Mouse (Mus musculus) brain, embryonic 14.5 days (tissue): ENCODE data around the gene Atp2b1. TPM values are rescaled to one million over a fixed set of nuclear protein-coding genes. Genes with fewer than 3 reads are reported as not detected.

ENCODE experiments used
- DNase-seq: peaks from one replicate; pipeline ENCODE4 v3.0.0-alpha.2; 2011; ENCODE audit warnings: low read depth
- CTCF ChIP-seq: fragments of 200-500 bp; IDR thresholded peaks from 2 replicates; pipeline ENCODE4 v1.5.1; 2012; ENCODE audit warnings: inconsistent platforms, mild to moderate bottlenecking, moderate library complexity, borderline replicate concordance; ENCODE audit not compliant: insufficient read depth, insufficient read length; ENCODE audit errors: extremely low read depth
- POLR2A ChIP-seq: fragments of 200-500 bp; IDR thresholded peaks from 2 replicates; pipeline ENCODE4 v1.6.1; 2012; ENCODE audit warnings: mild to moderate bottlenecking, inconsistent platforms, borderline replicate concordance; ENCODE audit not compliant: poor library complexity, insufficient read depth, insufficient read length, severe bottlenecking; ENCODE audit errors: extremely low read depth
- polyA plus RNA-seq: library from polyadenylated mRNA; depleted of rRNA; stranded (reverse); fragments of >200 nt; gene quantifications from 2 replicates; pipeline ENCODE4 v1.2.3, GENCODE M21; 2012

Atp2b1 gene
- polyA plus RNA-seq, 1 experiment: 92.4 TPM

DNA sequence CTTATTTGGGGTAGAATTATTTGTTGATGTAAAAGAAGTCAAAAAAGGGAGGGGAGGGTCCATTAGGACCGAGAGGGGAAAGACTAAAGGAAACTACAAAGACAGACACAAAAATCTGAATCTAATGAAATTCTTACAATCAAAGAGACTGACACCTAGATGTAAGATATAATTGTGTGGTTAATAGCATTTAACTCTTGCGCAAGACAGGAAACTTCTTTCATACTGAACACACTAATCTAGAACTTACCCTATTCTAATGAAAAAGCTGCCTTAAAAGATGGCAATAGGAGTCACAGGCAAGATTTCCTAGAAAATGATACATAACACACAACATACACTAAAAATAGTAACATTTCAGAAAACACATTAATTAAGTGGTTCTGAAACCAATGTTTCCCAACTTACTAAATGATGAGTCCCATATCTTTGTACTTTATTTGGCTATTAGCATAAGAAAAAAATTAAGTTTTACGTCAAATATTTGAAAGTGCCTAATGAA, 27.4 kb upstream of the Atp2b1 start:
- no peak for TF ChIP-seq POLR2A
- no peak for TF ChIP-seq CTCF

GRCm38 (mm10) chr10:98891361-98891760, 22.8 kb upstream of the Atp2b1 start:
- DNase-seq: no peak

More for the DNA sequence above, 27.4 kb upstream of the Atp2b1 start:
- DNase-seq: no peak

GRCm38 (mm10) chr10:98897507-98897906, 16.7 kb upstream of the Atp2b1 start:
- no peak for DNase-seq
- TF ChIP-seq POLR2A (no peak), CTCF (no peak)

More at GRCm38 (mm10) chr10:98891361-98891760, 22.8 kb upstream of the Atp2b1 start:
- no peak for TF ChIP-seq CTCF
- no peak for TF ChIP-seq POLR2A

DNA sequence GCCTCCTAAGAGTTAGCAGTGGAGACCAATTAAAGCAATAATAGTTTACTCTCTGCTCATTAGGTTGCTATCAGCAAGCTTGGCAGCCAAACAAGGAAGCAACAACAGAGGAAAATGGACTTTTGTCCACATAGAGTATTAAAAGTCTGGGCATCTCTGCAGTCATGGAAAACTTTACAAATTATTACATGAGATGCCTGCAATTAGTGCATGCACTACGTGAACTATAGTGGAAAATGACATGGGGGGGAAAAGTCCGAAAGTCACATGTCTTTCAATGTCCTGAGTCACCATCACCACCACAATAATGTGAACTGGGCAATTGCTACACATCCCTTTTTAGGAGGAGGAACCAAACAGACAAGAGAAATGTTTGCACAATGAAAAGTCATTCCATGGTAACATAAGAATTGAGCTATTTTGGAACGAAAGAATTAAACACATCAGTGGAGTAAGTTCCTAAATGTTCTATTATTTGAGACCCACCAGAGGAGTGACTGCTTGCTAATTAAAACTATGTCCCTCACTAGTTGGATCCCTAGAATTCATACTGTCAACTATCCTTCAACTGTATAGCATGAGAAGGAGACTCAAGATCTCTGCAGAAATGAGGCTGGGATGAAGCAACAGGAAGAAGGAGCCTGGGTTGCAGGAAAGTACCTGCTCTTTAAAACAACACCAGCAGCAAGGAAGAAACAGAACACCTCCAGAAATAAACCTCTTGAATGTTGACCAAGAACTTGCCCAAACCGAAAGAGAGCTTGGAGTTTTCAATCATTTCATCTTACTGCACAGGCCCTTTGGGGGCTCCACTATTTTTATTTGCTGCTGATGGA, 16.1 kb upstream of the Atp2b1 start:
- TF ChIP-seq POLR2A (no peak), CTCF (no peak)

DNA sequence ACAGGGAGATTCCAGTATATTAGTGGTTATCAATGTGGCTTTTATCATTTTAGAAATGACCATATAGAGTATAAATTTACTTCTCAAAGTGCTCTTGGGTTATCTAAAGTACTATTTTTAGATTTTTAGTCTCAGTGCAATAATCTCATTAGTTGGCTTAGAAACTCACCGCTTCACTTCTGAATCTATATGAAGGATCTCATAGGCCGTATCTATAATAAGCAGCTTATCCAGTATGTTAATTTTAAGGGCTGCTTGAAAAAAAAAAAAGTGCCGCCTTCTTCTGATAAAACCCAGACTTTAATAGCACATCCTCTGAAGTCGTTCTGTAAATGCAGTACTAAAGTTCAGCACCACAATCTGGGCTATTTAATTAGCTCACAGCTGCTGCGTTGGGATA, 12.7 kb upstream of the Atp2b1 start:
- TF ChIP-seq CTCF (no peak), POLR2A (no peak)
- DNase-seq: no peak

More for the DNA sequence above, 16.1 kb upstream of the Atp2b1 start:
- no peak for DNase-seq

DNA sequence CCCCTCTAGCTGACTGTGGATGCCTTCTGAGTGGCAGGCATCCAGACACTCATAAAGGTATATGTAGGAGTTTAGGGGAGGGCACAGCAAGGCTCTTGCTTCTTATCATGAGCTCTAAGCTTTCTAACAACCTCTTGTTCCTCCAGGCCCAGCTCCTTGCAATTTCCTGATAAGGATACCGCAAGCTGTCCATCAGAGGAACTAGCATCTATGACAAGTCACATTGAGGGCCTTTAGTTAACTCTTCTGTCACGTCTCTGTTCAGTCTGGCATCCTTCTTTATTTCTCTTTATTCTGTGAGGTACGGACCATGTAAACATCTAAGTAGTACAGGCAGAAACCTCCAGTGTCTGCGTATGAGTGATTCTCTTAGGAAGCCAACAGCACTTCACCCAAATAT, 8.2 kb upstream of the Atp2b1 start:
- no peak for DNase-seq
- TF ChIP-seq POLR2A (no peak), CTCF (no peak)

- DNase-seq: no peak
- TF ChIP-seq CTCF (no peak), POLR2A (no peak)
These were observed 7.2 kb upstream of the Atp2b1 start for GRCm38 (mm10) chr10:98906941-98907549.

DNA sequence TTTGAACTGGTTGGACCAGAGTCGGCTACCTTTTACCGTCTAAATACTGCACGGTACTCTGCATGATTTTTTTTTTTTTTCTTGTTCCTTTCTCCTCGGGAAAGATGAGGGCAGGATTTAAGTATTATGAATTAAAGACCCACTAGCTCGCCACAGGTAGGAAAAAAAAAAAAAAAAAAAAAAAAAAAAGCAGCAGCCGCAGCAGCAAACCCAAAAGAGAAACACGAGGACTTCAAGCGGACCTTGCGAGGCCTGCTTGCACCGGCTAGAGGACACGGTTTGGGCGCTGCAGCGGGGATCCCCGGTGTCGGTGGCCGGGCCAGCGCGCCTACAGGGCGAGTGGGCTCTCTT, 621 bp upstream of the Atp2b1 start:
- DNase-seq: no peak
- TF ChIP-seq POLR2A (no peak), CTCF (no peak)

- DNase-seq: peak; percentile 88
- TF ChIP-seq CTCF (no peak), POLR2A (no peak)
These were observed 620 bp downstream of the Atp2b1 start for GRCm38 (mm10) chr10:98914810-98915241.

DNA sequence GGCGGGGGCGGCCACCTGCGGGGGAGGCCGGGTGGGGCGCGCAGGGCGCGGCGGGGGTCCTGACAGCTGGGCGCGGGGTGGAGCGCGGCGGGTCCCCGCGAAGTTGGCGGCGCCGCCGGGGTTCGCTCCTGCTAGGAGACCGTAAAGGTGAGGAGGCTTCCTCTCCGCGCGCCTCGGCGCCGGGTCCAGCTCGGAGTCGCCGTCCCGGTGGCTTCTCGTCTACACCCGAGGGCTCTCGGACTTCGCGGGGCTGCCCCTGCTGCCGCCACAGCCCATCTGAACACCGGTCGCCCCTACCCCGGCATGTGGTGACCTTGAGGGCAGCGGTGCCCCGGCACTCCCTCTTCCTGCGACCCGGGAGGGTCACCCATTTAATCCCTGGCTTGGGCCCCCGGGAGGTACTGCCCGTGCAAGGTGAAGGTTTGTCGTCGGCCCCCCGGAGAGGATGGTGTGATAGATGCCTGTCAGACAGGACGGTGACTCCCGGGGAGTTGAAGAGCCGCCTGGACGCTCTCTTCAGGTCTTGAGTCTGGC, 1.3 kb downstream of the Atp2b1 start:
- no peak for TF ChIP-seq POLR2A
- no peak for TF ChIP-seq CTCF
- peak; percentile 52 for DNase-seq

GRCm38 (mm10) chr10:98916011-98916780, 2.0 kb downstream of the Atp2b1 start:
- TF ChIP-seq POLR2A: no peak
- DNase-seq: peak; percentile 65

DNA sequence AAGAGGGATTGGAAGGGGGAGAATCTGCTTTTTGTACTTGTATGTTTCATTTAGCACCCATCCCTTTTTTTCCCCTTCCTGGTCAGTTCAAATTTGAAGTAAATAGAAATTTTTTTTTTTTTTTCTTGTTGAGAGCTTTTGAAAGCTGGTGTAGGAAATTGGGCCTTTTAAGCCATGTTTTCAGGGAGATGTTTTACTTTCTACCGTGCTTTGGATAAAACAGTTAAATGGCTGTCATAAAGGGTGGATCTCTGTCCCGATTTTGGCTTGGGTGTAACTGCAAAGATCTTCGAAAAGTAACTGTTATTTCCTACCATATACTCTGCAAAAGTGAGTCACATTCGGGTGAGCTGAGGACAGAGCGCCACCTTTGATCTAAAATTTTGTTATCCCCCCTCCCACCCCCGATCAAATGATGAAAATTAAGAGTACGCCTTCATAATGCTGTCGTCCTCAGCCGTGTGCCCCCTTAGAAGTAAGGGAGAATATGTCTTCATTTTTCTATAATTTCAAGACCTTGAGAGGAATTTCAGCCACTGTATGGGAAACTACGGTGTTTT, 2.7 kb downstream of the Atp2b1 start:
- DNase-seq: no peak
- TF ChIP-seq CTCF: no peak
